In the genomic region with DNA sequence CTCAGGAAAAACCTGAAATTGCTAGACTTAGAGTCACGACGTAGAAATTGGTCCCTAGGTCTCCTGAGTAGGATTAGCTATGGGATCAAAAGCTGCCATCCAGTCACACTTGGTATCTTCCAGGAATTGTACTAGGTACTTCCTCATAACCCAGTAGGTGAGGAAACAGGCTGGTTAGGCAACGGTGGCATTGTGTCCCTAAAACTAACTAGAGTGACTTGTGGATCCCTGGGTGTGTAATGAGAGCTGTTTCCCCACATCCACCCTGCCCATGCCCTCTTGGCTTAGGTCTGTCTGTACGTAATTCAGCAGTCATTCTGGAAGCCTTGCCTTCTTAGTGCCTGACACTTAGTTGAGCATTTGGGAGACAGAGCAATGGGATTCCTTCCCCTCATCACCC, we compare ENCODE assay signal across 18 mouse cellular contexts.
"Had no signal": no experiment of that assay in that cellular context is flagged by ENCODE, and none has a peak within 500 bp of the region (broad histone marks: within the 10 kb centered on the region; RNA-seq: fewer than 3 reads in every experiment).

No protein-coding gene starts in this region.

- H3K4me3 ChIP-seq: layer of hippocampus, adult 2 months; limb, embryonic 10.5 days; limb, embryonic 13.5 days; liver, embryonic 13.5 days; midbrain, embryonic 10.5 days; midbrain, embryonic 13.5 days; myocyte; neural tube, embryonic 13.5 days had no signal

- H3K27me3 ChIP-seq: limb, embryonic 13.5 days; midbrain, embryonic 13.5 days; neural tube, embryonic 13.5 days had no signal

- H3K9ac ChIP-seq: limb, embryonic 13.5 days; liver, embryonic 13.5 days; lung, embryonic 14.5 days; midbrain, embryonic 13.5 days; neural tube, embryonic 13.5 days had no signal

- DNase-seq: liver, embryonic 13.5 days; lung, embryonic 14.5 days; lung, postnatal 14 days; retina, postnatal 1 day; right cerebral cortex, postnatal 25 days; thymus, adult 18-20 months; thymus, postnatal 14 days had no signal

- H3K27ac ChIP-seq: kidney, postnatal 0 days; layer of hippocampus, adult 2 months; limb, embryonic 10.5 days; limb, embryonic 13.5 days; liver, embryonic 13.5 days; midbrain, embryonic 10.5 days; midbrain, embryonic 13.5 days; neural tube, embryonic 13.5 days had no signal

- H3K9me3 ChIP-seq: limb, embryonic 10.5 days; limb, embryonic 13.5 days; liver, embryonic 13.5 days; megakaryocyte, embryonic 14.5 days; midbrain, embryonic 10.5 days; midbrain, embryonic 13.5 days; neural tube, embryonic 13.5 days had no signal

- ATAC-seq: intestine, postnatal 0 days; midbrain, embryonic 13.5 days; midbrain, embryonic 16.5 days had no signal

- H3K4me2 ChIP-seq: limb, embryonic 13.5 days; liver, embryonic 13.5 days; lung, embryonic 14.5 days; midbrain, embryonic 13.5 days; neural tube, embryonic 13.5 days had no signal
